Mouse (Mus musculus) heart, postnatal 36 days (tissue): ENCODE data around the gene Fmo2. TPM values are rescaled to one million over a fixed set of nuclear protein-coding genes. Genes with fewer than 3 reads are reported as not detected.

Source experiments
- DNase-seq, 2 experiments: peaks; one replicate each; pipeline ENCODE4 v3.0.0; 2021 to 2022
- intact Hi-C: fragments of 180-260 bp; cut with DNase I; formaldehyde crosslinking; loops from one replicate; pipeline ENCODE4 v1.15.1; 2025
- total RNA-seq, 2 experiments: library from RNA; stranded (reverse); gene quantifications; 2 replicates each; pipeline ENCODE4 v1.2.3; 2021

Fmo2 gene
- total RNA-seq, result 10 to 100 TPM; 40.6 to 56.9 TPM

GRCm38 (mm10) chr1:162897838-162898811 lies at the start of gene Fmo2:
Fmo2 (minus strand) TSS chr1:162898726.
- intact Hi-C loops, result loop anchor here (5.0 kb wide), 2 partner anchors 34 to 86 kb away; partner anchors contain the start of gene Fmo4
- DNase-seq, result peak; percentile 54 to 67

- intact Hi-C loops, result no loop called here
Measured at GRCm38 (mm10) chr1:162947934-162948333, 49.4 kb upstream of the Fmo2 start.

GRCm38 (mm10) chr1:162946837-162947558 lies 48.5 kb upstream of the Fmo2 start:
- DNase-seq, result no peak
- intact Hi-C loops, result no loop called here

More at GRCm38 (mm10) chr1:162947934-162948333, 49.4 kb upstream of the Fmo2 start:
- DNase-seq, result no peak

- no peak for DNase-seq
- intact Hi-C loops, result no loop called here
Measured at GRCm38 (mm10) chr1:162943700-162944099, 45.2 kb upstream of the Fmo2 start.

GRCm38 (mm10) chr1:162938696-162939351 lies 40.3 kb upstream of the Fmo2 start:
- intact Hi-C loops, result no loop called here
- DNase-seq, result peak in 1 of 2 experiments; percentile 15

DNA sequence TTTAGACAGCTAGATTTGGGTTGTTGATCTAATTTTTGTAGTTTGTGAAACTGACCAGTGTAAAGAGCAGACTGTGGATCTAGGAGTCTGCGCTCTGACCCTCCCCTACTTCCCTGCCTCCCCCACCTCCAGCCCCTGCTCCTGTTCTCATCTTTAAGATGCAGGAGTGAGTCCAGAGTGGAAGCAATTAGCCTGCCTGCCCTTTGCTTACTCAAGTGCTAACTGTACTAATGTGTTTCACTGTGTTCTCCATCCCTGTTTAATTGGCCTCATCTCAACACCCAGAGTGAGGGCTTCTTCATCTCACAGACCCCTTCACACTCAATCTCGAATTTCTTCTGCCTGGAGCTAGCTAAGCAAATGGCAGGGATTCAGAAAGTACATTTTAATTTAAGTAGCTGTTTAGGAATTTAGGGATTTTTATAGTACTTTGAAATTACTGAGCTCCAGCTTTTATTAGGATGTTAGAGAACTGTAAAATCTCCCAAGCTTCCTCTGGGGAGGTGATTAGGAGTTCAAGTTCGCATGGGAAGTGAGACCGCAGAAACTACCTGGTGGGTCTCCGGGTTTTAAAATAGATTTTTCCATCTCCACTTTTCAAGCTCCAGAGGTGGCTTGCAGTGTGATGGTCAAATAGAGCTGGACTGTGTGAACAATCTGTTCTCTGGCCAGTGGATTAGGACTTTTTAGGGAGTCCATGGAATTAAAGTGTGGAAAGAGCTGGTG lies 39.6 kb upstream of the Fmo2 start:
- no peak for DNase-seq
- intact Hi-C loops, result no loop called here

GRCm38 (mm10) chr1:162937415-162937814 lies 38.9 kb upstream of the Fmo2 start, which contains the start of gene Fmo6:
Fmo6 (minus strand) TSS chr1:162937515.
- intact Hi-C loops, result no loop called here
- no peak for DNase-seq

DNA sequence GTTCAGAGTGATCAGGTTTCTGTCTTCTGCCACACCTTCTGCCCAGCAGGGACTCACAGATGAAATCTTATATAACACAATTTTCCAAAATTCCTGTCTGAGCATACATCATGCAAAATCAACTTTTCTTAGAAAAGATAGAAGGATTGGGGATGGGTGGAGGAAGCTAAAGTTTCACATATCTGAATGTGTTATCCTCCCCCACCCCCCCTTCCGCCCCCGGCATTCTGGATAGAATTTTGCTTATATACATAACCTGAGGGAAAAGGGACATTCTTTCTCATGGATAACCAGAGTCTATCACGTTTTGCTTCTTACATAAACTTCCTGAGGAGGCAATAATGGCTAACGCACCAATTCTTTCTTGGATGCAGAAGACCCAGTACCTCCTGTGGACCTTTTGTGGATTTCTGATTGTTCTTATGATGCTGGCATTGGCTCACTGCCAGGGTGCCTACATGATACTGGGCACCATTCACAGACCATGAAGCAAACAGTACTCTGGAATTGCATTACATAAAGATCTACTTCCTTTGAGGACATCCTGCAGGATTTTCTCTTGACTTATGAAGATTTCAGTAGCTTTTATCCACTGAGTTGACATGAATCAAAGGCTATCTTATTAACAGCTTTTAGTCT lies 36.0 kb upstream of the Fmo2 start:
- intact Hi-C loops, result loop anchor here (5.0 kb wide), 1 partner anchor 37 kb away; the partner anchor contains the start of gene Fmo2
- DNase-seq, result no peak

DNA sequence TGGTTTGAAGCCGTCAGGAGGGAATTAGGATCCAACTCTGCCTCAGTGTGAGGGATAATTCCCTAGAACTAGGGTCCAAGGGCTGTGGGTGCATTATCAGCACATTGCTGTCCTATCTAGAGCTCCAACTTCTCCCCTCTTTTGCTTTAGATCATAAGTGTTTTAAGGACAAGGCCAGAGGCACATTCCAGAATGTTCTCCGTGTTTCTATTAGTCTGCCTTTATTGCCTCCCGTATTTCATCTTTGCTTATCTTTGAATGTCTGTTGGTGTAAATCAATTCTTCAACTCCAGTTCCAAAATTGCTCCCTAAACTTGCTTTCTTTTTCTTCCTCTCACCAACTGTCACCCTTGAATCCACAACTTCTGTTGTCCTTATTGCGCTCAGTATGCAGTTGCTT lies 33.9 kb upstream of the Fmo2 start:
- no peak for DNase-seq
- intact Hi-C loops, result loop anchor here (5.0 kb wide), 1 partner anchor 35 kb away; the partner anchor contains the start of gene Fmo2

GRCm38 (mm10) chr1:162931880-162932279 lies 33.4 kb upstream of the Fmo2 start:
- intact Hi-C loops, result loop anchor here (5.0 kb wide), 1 partner anchor 35 kb away; the partner anchor contains the start of gene Fmo2
- DNase-seq, result peak in 1 of 2 experiments; percentile 10

- DNase-seq, result peak; percentile 18 to 29
- intact Hi-C loops, result loop anchor here (5.0 kb wide), 1 partner anchor 34 kb away; the partner anchor contains the start of gene Fmo2
Measured at GRCm38 (mm10) chr1:162931310-162931875, 32.9 kb upstream of the Fmo2 start.

- DNase-seq, result peak in 1 of 2 experiments; percentile 9
- intact Hi-C loops, result loop anchor here (5.0 kb wide), 1 partner anchor 33 kb away; the partner anchor contains the start of gene Fmo2
Measured at GRCm38 (mm10) chr1:162930631-162931030, 32.1 kb upstream of the Fmo2 start.

- intact Hi-C loops, result no loop called here
- no peak for DNase-seq
Measured at GRCm38 (mm10) chr1:162929146-162929545, 30.6 kb upstream of the Fmo2 start.

GRCm38 (mm10) chr1:162925121-162925520 lies 26.6 kb upstream of the Fmo2 start:
- no peak for DNase-seq
- intact Hi-C loops, result no loop called here

- DNase-seq, result no peak
- intact Hi-C loops, result no loop called here
Measured at GRCm38 (mm10) chr1:162916661-162917060, 18.1 kb upstream of the Fmo2 start.

GRCm38 (mm10) chr1:162914932-162915556 lies 16.5 kb upstream of the Fmo2 start:
- intact Hi-C loops, result no loop called here
- DNase-seq, result no peak

DNA sequence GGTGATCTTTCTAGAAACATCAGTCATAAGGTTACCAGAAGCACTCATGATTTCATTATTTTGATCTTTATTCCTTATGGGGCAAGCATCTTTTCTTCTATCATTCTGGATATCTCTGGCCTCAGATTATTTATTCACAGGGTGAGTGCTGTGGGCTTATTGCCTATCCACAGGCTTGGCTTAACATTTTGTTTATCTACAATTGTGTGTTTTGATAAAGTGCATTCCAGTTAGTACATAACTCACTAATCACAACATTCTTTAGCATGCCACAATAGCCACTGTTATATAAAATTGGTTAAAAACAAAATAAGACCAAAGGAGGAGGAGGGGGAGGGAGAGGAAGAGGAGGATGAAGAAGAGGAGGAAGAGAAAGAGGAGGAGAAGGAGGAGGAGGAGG lies 13.6 kb upstream of the Fmo2 start:
- intact Hi-C loops, result no loop called here

DNA sequence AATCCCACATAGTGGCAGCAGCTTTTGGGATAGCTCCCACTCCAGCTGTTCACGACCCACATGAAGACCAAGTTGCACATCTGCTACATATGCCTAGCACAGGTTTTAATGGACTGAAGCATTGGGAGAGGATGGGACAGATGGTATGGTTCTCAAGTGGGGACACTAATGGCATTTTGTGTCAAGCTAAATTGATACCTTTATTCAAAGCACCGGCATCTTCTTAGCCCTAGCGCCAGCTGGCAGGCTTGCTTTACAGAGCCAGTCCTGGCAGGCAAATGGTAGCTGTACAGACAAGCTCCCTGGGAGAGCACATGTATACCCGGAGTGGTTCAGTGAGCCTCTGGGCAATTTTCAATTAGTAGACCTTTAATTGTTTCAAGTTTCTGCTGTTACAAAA lies 3.4 kb upstream of the Fmo2 start:
- intact Hi-C loops, result no loop called here
- DNase-seq, result no peak

More for the DNA sequence above, 13.6 kb upstream of the Fmo2 start:
- DNase-seq, result no peak
